Mouse (Mus musculus) urinary bladder, postnatal 14 days (tissue): ENCODE measurements at regions not wholly inside any gene's neighbourhood (a gene's known extent, or its start where the extent isn't known, plus 50 kb on each side); places are given as distances from the start of the nearest gene placed in this dataset.
A peak's percentile ranks its signal among the peaks of the same experiment; 100 is the strongest.

Source experiments
- DNase-seq: peaks from one replicate; pipeline ENCODE4 v3.0.0; 2021; ENCODE audit warnings: low spot score

GRCm38 (mm10) chr1:125488915-125489730 lies 53.6 kb upstream of the Actr3 start:
- no peak for DNase-seq

GRCm38 (mm10) chr1:125491014-125491413 lies 55.5 kb upstream of the Actr3 start:
- no peak for DNase-seq

- no peak for DNase-seq
Observed at GRCm38 (mm10) chr1:125494598-125494997, 59.1 kb upstream of the Actr3 start.

- no peak for DNase-seq
Observed at GRCm38 (mm10) chr1:125495320-125496083, 60.0 kb upstream of the Actr3 start.

GRCm38 (mm10) chr1:125497006-125497405 lies 61.5 kb upstream of the Actr3 start:
- DNase-seq = peak; percentile 76

- no peak for DNase-seq
Observed at GRCm38 (mm10) chr1:125501964-125502517, 58.4 kb upstream of the Slc35f5 start.

GRCm38 (mm10) chr1:125503878-125504277 lies 56.5 kb upstream of the Slc35f5 start:
- DNase-seq = no peak

- no peak for DNase-seq
Observed at GRCm38 (mm10) chr1:125507786-125508514, 52.4 kb upstream of the Slc35f5 start.

- peak; percentile 29 for DNase-seq
Observed at GRCm38 (mm10) chr1:125508594-125509257, 51.7 kb upstream of the Slc35f5 start.
